ENCODE assay signal across 13 mouse cellular contexts in genomic region chr3:84715073-84715768, GRCm38 (mm10). TPM values are rescaled to one million over a fixed set of nuclear protein-coding genes. Genes with fewer than 3 reads are reported as not detected.
DNase-seq lines count a peak whose midpoint lies in the region; ATAC-seq lines count a peak whose summit lies in the region.
"Had no signal": no experiment of that assay in that cellular context is flagged by ENCODE, and none has a peak within 500 bp of the region (broad histone marks: within the 10 kb centered on the region; RNA-seq: fewer than 3 reads in every experiment).

No protein-coding gene starts in this region.

- WGBS in liver, embryonic 12.5 days (ENCODE audit: insufficient replicate concordance): 31% methylated on average over 15 of the region's 15 CpGs
- WGBS in liver, embryonic 11.5 days: 61% methylated on average over 15 of the region's 15 CpGs
- WGBS in kidney, embryonic 16.5 days: 93% methylated on average over 15 of the region's 15 CpGs
- WGBS in hindbrain, embryonic 11.5 days: 94% methylated on average over 15 of the region's 15 CpGs

- H3K27ac ChIP-seq in liver, embryonic 12.5 days: no peak overlapping the region
- no peak overlapping the region for H3K27ac ChIP-seq in liver, embryonic 11.5 days (ENCODE audit: low read depth, low read length)
- no peak overlapping the region for H3K27ac ChIP-seq in kidney, embryonic 16.5 days (ENCODE audit: low read length)
- no peak overlapping the region for H3K27ac ChIP-seq in hindbrain, embryonic 11.5 days (ENCODE audit: low read depth, low read length)
- H3K27ac ChIP-seq: hindbrain, embryonic 10.5 days; limb, embryonic 12.5 days; stomach, postnatal 0 days had no signal

- no peak for ATAC-seq in liver, embryonic 12.5 days
- no peak for ATAC-seq in liver, embryonic 11.5 days (replicated peaks; ENCODE audit: low FRiP score)
- ATAC-seq in kidney, embryonic 16.5 days (ENCODE audit: low FRiP score, low TSS enrichment): no peak
- no peak for ATAC-seq in hindbrain, embryonic 11.5 days (ENCODE audit: low FRiP score)

- no peaks in the 10 kb centered on the region for H3K9me3 ChIP-seq in liver, embryonic 12.5 days (replicated peaks)
- peaks cover 2% of the 10 kb centered on the region; the same call in 1 of the 2 replicates for H3K9me3 ChIP-seq in liver, embryonic 11.5 days (ENCODE audit: control insufficient read depth, low read length)
- peaks cover 8% of the 10 kb centered on the region for H3K9me3 ChIP-seq in kidney, embryonic 16.5 days (ENCODE audit: low read length)
- no peaks in the 10 kb centered on the region for H3K9me3 ChIP-seq in hindbrain, embryonic 11.5 days (ENCODE audit: control insufficient read depth, low read length)
- H3K9me3 ChIP-seq: hindbrain, embryonic 10.5 days had no signal

- 0 out of 2 replicates have a peak, but pooled peaks cover 5% of the 10 kb centered on the region for H3K4me1 ChIP-seq in liver, embryonic 12.5 days
- H3K4me1 ChIP-seq in liver, embryonic 11.5 days (replicated peaks; ENCODE audit: control insufficient read depth, insufficient read depth, low read length): no peaks in the 10 kb centered on the region
- H3K4me1 ChIP-seq in kidney, embryonic 16.5 days (ENCODE audit: insufficient read depth, low read length): no peaks in the 10 kb centered on the region
- no peaks in the 10 kb centered on the region for H3K4me1 ChIP-seq in hindbrain, embryonic 11.5 days (replicated peaks; ENCODE audit: control insufficient read depth, insufficient read depth, low read length)
- H3K4me1 ChIP-seq: hindbrain, embryonic 10.5 days; limb, embryonic 12.5 days had no signal

- H3K4me3 ChIP-seq in liver, embryonic 12.5 days: no peak overlapping the region
- H3K4me3 ChIP-seq in liver, embryonic 11.5 days (ENCODE audit: low read depth, low read length): no peak overlapping the region
- no peak overlapping the region for H3K4me3 ChIP-seq in kidney, embryonic 16.5 days (ENCODE audit: low read length)
- no peak overlapping the region for H3K4me3 ChIP-seq in hindbrain, embryonic 11.5 days (ENCODE audit: low read depth, low read length)
- H3K4me3 ChIP-seq: hindbrain, embryonic 10.5 days; limb, embryonic 12.5 days had no signal

- DNase-seq in liver, embryonic 11.5 days (ENCODE audit: low spot score): no peak
- peak; percentile 78 for DNase-seq in CD4-positive, CD25-positive, alpha-beta regulatory T cell, adult 2 months (ENCODE audit: low read depth, low spot score)
- peak; percentile 65 for DNase-seq in c-Kit-positive CD71-negative TER-119-negative erythroid progenitor cells, embryonic 14.5 days (ENCODE audit: low read depth)
- peak; percentile 45 to 55 for DNase-seq in monocyte, adult 2 months (ENCODE audit: low read depth in 1 of 2, low spot score in 2 of 2)
- DNase-seq in layer of hippocampus, adult 9-11 months: no peak
- DNase-seq in hindbrain, embryonic 11.5 days (ENCODE audit: low spot score): no peak
- DNase-seq: kidney, postnatal 14 days; midbrain, embryonic 14.5 days had no signal

- peak overlapping the region; percentile 10; the same call in 1 of the 2 replicates for H3K4me2 ChIP-seq in liver, embryonic 12.5 days
- no peak overlapping the region; the same call in 1 of the 2 replicates for H3K4me2 ChIP-seq in liver, embryonic 11.5 days
- no peak overlapping the region for H3K4me2 ChIP-seq in kidney, embryonic 16.5 days (replicated peaks; ENCODE audit: low read depth, low read length)
- H3K4me2 ChIP-seq in hindbrain, embryonic 11.5 days (replicated peaks; ENCODE audit: low read depth, low read length): no peak overlapping the region
- H3K4me2 ChIP-seq: limb, embryonic 12.5 days had no signal

- H3K36me3 ChIP-seq in liver, embryonic 12.5 days: no peaks in the 10 kb centered on the region
- no peaks in the 10 kb centered on the region for H3K36me3 ChIP-seq in liver, embryonic 11.5 days (ENCODE audit: control insufficient read depth, insufficient read depth, low read length)
- no peaks in the 10 kb centered on the region for H3K36me3 ChIP-seq in kidney, embryonic 16.5 days (ENCODE audit: insufficient read depth, low read length)
- H3K36me3 ChIP-seq in hindbrain, embryonic 11.5 days (ENCODE audit: control insufficient read depth, insufficient read depth, low read length): no peaks in the 10 kb centered on the region
- H3K36me3 ChIP-seq: hindbrain, embryonic 10.5 days; limb, embryonic 12.5 days had no signal

- H3K27me3 ChIP-seq in liver, embryonic 12.5 days (replicated peaks): 0 out of 2 replicates have a peak, but pooled peaks cover 4% of the 10 kb centered on the region
- no peaks in the 10 kb centered on the region for H3K27me3 ChIP-seq in liver, embryonic 11.5 days (replicated peaks; ENCODE audit: control insufficient read depth, insufficient read depth, low read length)
- no peaks in the 10 kb centered on the region for H3K27me3 ChIP-seq in kidney, embryonic 16.5 days (ENCODE audit: insufficient read depth, low read length)
- H3K27me3 ChIP-seq in hindbrain, embryonic 11.5 days (ENCODE audit: control insufficient read depth, insufficient read depth, low read length): no peaks in the 10 kb centered on the region
- H3K27me3 ChIP-seq: limb, embryonic 12.5 days had no signal

- H3K9ac ChIP-seq in liver, embryonic 12.5 days: no peak overlapping the region
- H3K9ac ChIP-seq in liver, embryonic 11.5 days (ENCODE audit: low read depth, low read length): no peak overlapping the region
- no peak overlapping the region for H3K9ac ChIP-seq in kidney, embryonic 16.5 days (replicated peaks; ENCODE audit: low read length)
- no peak overlapping the region for H3K9ac ChIP-seq in hindbrain, embryonic 11.5 days (ENCODE audit: low read depth, low read length)
- H3K9ac ChIP-seq: limb, embryonic 12.5 days had no signal

RNA-seq across cellular contexts. Expression of gene Tmem154, which starts 49.2 kb away (rescaled TPM):
- polyA plus RNA-seq in liver, embryonic 12.5 days (2016; fragmentation: Nextera tagmentation; extraction: Ambion mirVana): 0.55 and 0.81 TPM in 2 replicates
- 0.60 and 0.89 TPM in 2 replicates for polyA plus RNA-seq in liver, embryonic 11.5 days (2014; fragmentation: Nextera tagmentation; extraction: Ambion mirVana)
- polyA plus RNA-seq in kidney, embryonic 16.5 days (2015; fragmentation: Nextera tagmentation; extraction: Ambion mirVana): 0.82 and 0.89 TPM in 2 replicates
- 0.32 and 0.61 TPM in 2 replicates for polyA plus RNA-seq in hindbrain, embryonic 11.5 days (2014; fragmentation: Nextera tagmentation; extraction: Ambion mirVana)

Comparison
In these comparisons a context has a peak if more than half of its experiments do, and no peak if none do; other contexts are left out.
1. DNase-seq: peak in CD4-positive, CD25-positive, alpha-beta regulatory T cell, adult 2 months (single experiment), c-Kit-positive CD71-negative TER-119-negative erythroid progenitor cells, embryonic 14.5 days (single experiment) and monocyte, adult 2 months (2 of 2); none in liver, embryonic 11.5 days (single experiment), layer of hippocampus, adult 9-11 months (single experiment) and hindbrain, embryonic 11.5 days (single experiment).